Mouse (Mus musculus) spleen, postnatal 0 days (tissue): ENCODE measurements around the gene Btnl4. TPM values are rescaled to one million over a fixed set of nuclear protein-coding genes. Genes with fewer than 3 reads are reported as not detected.

Experiments
- polyA plus RNA-seq: library from polyadenylated mRNA; unstranded; fragments of >200 nt; fragmentation: Nextera tagmentation; extraction: Ambion mirVana; gene quantifications from 2 replicates; pipeline ENCODE4 v1.2.1, GENCODE M21; 2015

The Btnl4 gene
- not detected in 2 replicates for polyA plus RNA-seq

GRCm38 (mm10) chr17:34477238-34478013 lies at the start of gene Btnl4:
Gene Btnl4, minus strand, starts transcription at chr17:34477318.

GRCm38 (mm10) chr17:34517252-34517651 lies 40.1 kb upstream of the Btnl4 start, which contains the start of gene Btnl6:
Gene Btnl6, minus strand, starts transcription at chr17:34517352.

Other genes with a start within 250 kb of the Btnl4 start
- 2.4 and 3.9 TPM in 2 replicates for gene H2-Ob, start 238.4 kb downstream of the Btnl4 start, polyA plus RNA-seq
- 61.1 and 90.6 TPM in 2 replicates for gene H2-Ab1, start 219.6 kb downstream of the Btnl4 start, polyA plus RNA-seq
- gene H2-Aa, start 189.5 kb downstream of the Btnl4 start, polyA plus RNA-seq: 36.2 and 55.0 TPM in 2 replicates
- gene H2-Eb1, start 171.5 kb downstream of the Btnl4 start, polyA plus RNA-seq: 23.4 and 39.6 TPM in 2 replicates
- 0.07 and 0.08 TPM in 2 replicates for gene H2-Eb2, start 151.7 kb downstream of the Btnl4 start, polyA plus RNA-seq
- gene Btnl2, start 122.5 kb downstream of the Btnl4 start, polyA plus RNA-seq: 0.20 and 0.27 TPM in 2 replicates
- gene Btnl1, start 100.2 kb downstream of the Btnl4 start, polyA plus RNA-seq: 0.07 and 0.14 TPM in 2 replicates
- gene BC051142, start 78.5 kb downstream of the Btnl4 start, polyA plus RNA-seq: 0.20 and 0.57 TPM in 2 replicates
- not detected in 2 replicates for gene Btnl6, start 40.0 kb upstream of the Btnl4 start, polyA plus RNA-seq
- 2.3 and 4.1 TPM in 2 replicates for gene Notch4, start 87.0 kb upstream of the Btnl4 start, polyA plus RNA-seq
- gene Gpsm3, start 112.5 kb upstream of the Btnl4 start, polyA plus RNA-seq: 43.9 and 63.3 TPM in 2 replicates
- 7.4 and 9.3 TPM in 2 replicates for gene Pbx2, start 113.9 kb upstream of the Btnl4 start, polyA plus RNA-seq
- 2.8 and 3.9 TPM in 2 replicates for gene Ager, start 120.5 kb upstream of the Btnl4 start, polyA plus RNA-seq
- gene Rnf5, start 126.4 kb upstream of the Btnl4 start, polyA plus RNA-seq: 70.9 and 75.6 TPM in 2 replicates
- gene Agpat1, start 126.9 kb upstream of the Btnl4 start, polyA plus RNA-seq: 22.9 and 23.1 TPM in 2 replicates
- gene Egfl8, start 138.7 kb upstream of the Btnl4 start, polyA plus RNA-seq: 2.1 and 2.8 TPM in 2 replicates
- gene Ppt2, start 151.2 kb upstream of the Btnl4 start, polyA plus RNA-seq: 10.5 and 14.2 TPM in 2 replicates
- gene Prrt1, start 152.2 kb upstream of the Btnl4 start, polyA plus RNA-seq: 0.11 and 0.19 TPM in 2 replicates
- 6.8 and 8.6 TPM in 2 replicates for gene Fkbpl, start 167.4 kb upstream of the Btnl4 start, polyA plus RNA-seq
- gene Atf6b, start 169.8 kb upstream of the Btnl4 start, polyA plus RNA-seq: 18.6 and 26.1 TPM in 2 replicates
- 2.2 and 3.9 TPM in 2 replicates for gene Tnxb, start 193.2 kb upstream of the Btnl4 start, polyA plus RNA-seq